Mouse (Mus musculus) limb, embryonic 11.5 days (tissue): Measurements from ENCODE around the gene Nmnat2. TPM values are rescaled to one million over a fixed set of nuclear protein-coding genes. Genes with fewer than 3 reads are reported as not detected.

ENCODE experiments used
- ATAC-seq: fragments of 200-750 bp; cut with Nextera tagmentation; 2 replicates; pipeline ENCODE4 v1.8.0; 2017; ENCODE audit warnings: low read depth; ENCODE audit not compliant: insufficient number of reproducible peaks, low FRiP score, low TSS enrichment
- DNase-seq: peaks from one replicate; pipeline ENCODE4 v3.0.0-alpha.2; 2015; ENCODE audit warnings: low spot score
- H3K27ac ChIP-seq: fragments of 300-500 bp; sonication (generic); replicated peaks from 2 replicates; pipeline ENCODE4 v1.5.1; 2014; ENCODE audit warnings: low read depth, mild to moderate bottlenecking, low read length
- H3K27me3 ChIP-seq: fragments of 300-500 bp; sonication (generic); 2 replicates; pipeline ENCODE4 v1.6.1; 2014; ENCODE audit warnings: mild to moderate bottlenecking, low read length, mixed read lengths; ENCODE audit not compliant: control insufficient read depth, insufficient read depth
- H3K36me3 ChIP-seq: fragments of 300-500 bp; sonication (generic); 2 replicates; pipeline ENCODE4 v1.6.1; 2014; ENCODE audit warnings: mild to moderate bottlenecking, low read length, moderate library complexity, mixed read lengths; ENCODE audit not compliant: control insufficient read depth, insufficient read depth
- H3K4me1 ChIP-seq: fragments of 300-500 bp; sonication (generic); 2 replicates; pipeline ENCODE4 v1.6.1; 2014; ENCODE audit warnings: low read length, mixed read lengths; ENCODE audit not compliant: control insufficient read depth, insufficient read depth
- H3K4me2 ChIP-seq: fragments of 300-500 bp; sonication (generic); 2 replicates; pipeline ENCODE4 v1.6.1; 2014; ENCODE audit warnings: low read depth, mild to moderate bottlenecking, moderate library complexity; ENCODE audit not compliant: severe bottlenecking
- H3K4me3 ChIP-seq: fragments of 300-500 bp; sonication (generic); 2 replicates; pipeline ENCODE4 v1.5.1; 2014; ENCODE audit warnings: low read depth, low read length
- H3K9ac ChIP-seq: fragments of 300-500 bp; sonication (generic); 2 replicates; pipeline ENCODE4 v1.6.1; 2014; ENCODE audit warnings: mild to moderate bottlenecking, low read length
- H3K9me3 ChIP-seq: fragments of 300-500 bp; sonication (generic); 2 replicates; pipeline ENCODE4 v1.6.1; 2016; ENCODE audit warnings: low read length; ENCODE audit not compliant: control insufficient read depth
- WGBS: fragments of 180-500 bp; shearing (Covaris S2); extraction: QIAGEN DNeasy Blood & Tissue Kit; methylation state at CpG from one replicate; pipeline ENCODE4 v1.1.7; 2014; 5-methylcytosine and 5-hydroxymethylcytosine counted together
- polyA plus RNA-seq: library from polyadenylated mRNA; unstranded; fragments of >200 nt; fragmentation: Nextera tagmentation; extraction: Ambion mirVana; gene quantifications from 2 replicates; pipeline ENCODE4 v1.2.1, GENCODE M21; 2014

The Nmnat2 gene
- polyA plus RNA-seq, result 0.27 and 0.37 TPM in 2 replicates

- no peaks in the 10 kb centered on the region for H3K9me3 ChIP-seq
- under 1% methylated on average over 42 of the region's 42 CpGs for WGBS
- no peak within 1 kb of the TSS for H3K27ac ChIP-seq
- H3K36me3 ChIP-seq, result no peaks in the 10 kb centered on the region
- H3K4me3 ChIP-seq, result peak within 1 kb of the TSS; percentile 35
- H3K9ac ChIP-seq, result no peak within 1 kb of the TSS
- H3K27me3 ChIP-seq, result peaks cover 31% of the 10 kb centered on the region
- ATAC-seq (no peak), DNase-seq (peak; percentile 51)
- H3K4me2 ChIP-seq, result peak within 1 kb of the TSS; percentile 62
- H3K4me1 ChIP-seq, result peaks cover 12% of the 10 kb centered on the region; the same call in 1 of the 2 replicates
Observed at GRCm38 (mm10) chr1:152954821-152955523, at the start of gene Nmnat2. Gene Nmnat2, plus strand, starts transcription at chr1:152954993.

- no peak for DNase-seq
- 78% methylated on average over 6 of the region's 6 CpGs for WGBS
- H3K27ac ChIP-seq, result no peak overlapping the region
- H3K36me3 ChIP-seq, result no peaks in the 10 kb centered on the region
- H3K4me3 ChIP-seq, result no peak overlapping the region
- H3K4me2 ChIP-seq, result no peak overlapping the region
- no peaks in the 10 kb centered on the region for H3K27me3 ChIP-seq
- no peak overlapping the region for H3K9ac ChIP-seq
- no peaks in the 10 kb centered on the region for H3K9me3 ChIP-seq
- no peak for ATAC-seq
- no peaks in the 10 kb centered on the region for H3K4me1 ChIP-seq
Observed at GRCm38 (mm10) chr1:152913483-152914460, 41.0 kb upstream of the Nmnat2 start.

- H3K36me3 ChIP-seq, result no peaks in the 10 kb centered on the region
- H3K27ac ChIP-seq, result no peak overlapping the region
- no peaks in the 10 kb centered on the region for H3K9me3 ChIP-seq
- 54% methylated on average over 5 of the region's 5 CpGs for WGBS
- H3K4me2 ChIP-seq, result no peak overlapping the region
- H3K27me3 ChIP-seq, result no peaks in the 10 kb centered on the region
- ATAC-seq, result no peak
- H3K4me1 ChIP-seq, result no peaks in the 10 kb centered on the region
- no peak for DNase-seq
- no peak overlapping the region for H3K4me3 ChIP-seq
- no peak overlapping the region for H3K9ac ChIP-seq
Observed at GRCm38 (mm10) chr1:152915766-152916165, 39.0 kb upstream of the Nmnat2 start.

GRCm38 (mm10) chr1:152916936-152917335 lies 37.9 kb upstream of the Nmnat2 start:
- no peaks in the 10 kb centered on the region for H3K27me3 ChIP-seq
- no peak overlapping the region for H3K4me3 ChIP-seq
- 80% methylated on average over 5 of the region's 5 CpGs for WGBS
- no peaks in the 10 kb centered on the region for H3K36me3 ChIP-seq
- no peaks in the 10 kb centered on the region for H3K9me3 ChIP-seq
- ATAC-seq (no peak), DNase-seq (no peak)
- no peak overlapping the region for H3K27ac ChIP-seq
- no peaks in the 10 kb centered on the region for H3K4me1 ChIP-seq
- H3K4me2 ChIP-seq, result no peak overlapping the region
- no peak overlapping the region for H3K9ac ChIP-seq

- ATAC-seq, result no peak
- DNase-seq, result no peak
- WGBS, result 76% methylated on average over 4 of the region's 4 CpGs
Observed at GRCm38 (mm10) chr1:152917626-152918025, 37.2 kb upstream of the Nmnat2 start.

GRCm38 (mm10) chr1:152921786-152922185 lies 33.0 kb upstream of the Nmnat2 start:
- H3K27me3 ChIP-seq, result no peaks in the 10 kb centered on the region
- no peak overlapping the region for H3K27ac ChIP-seq
- no peaks in the 10 kb centered on the region for H3K9me3 ChIP-seq
- DNase-seq (no peak), ATAC-seq (no peak)
- H3K9ac ChIP-seq, result no peak overlapping the region
- H3K36me3 ChIP-seq, result no peaks in the 10 kb centered on the region
- 83% methylated on average over 3 of the region's 3 CpGs for WGBS
- no peaks in the 10 kb centered on the region for H3K4me1 ChIP-seq
- no peak overlapping the region for H3K4me2 ChIP-seq
- H3K4me3 ChIP-seq, result no peak overlapping the region

More at GRCm38 (mm10) chr1:152917626-152918025, 37.2 kb upstream of the Nmnat2 start:
- Histone ChIP-seq H3K4me3 (no peak overlapping the region), H3K27me3 (no peaks in the 10 kb centered on the region), H3K27ac (no peak overlapping the region), H3K9me3 (no peaks in the 10 kb centered on the region), H3K4me1 (no peaks in the 10 kb centered on the region), H3K36me3 (no peaks in the 10 kb centered on the region), H3K4me2 (no peak overlapping the region), H3K9ac (no peak overlapping the region)

- no peak overlapping the region for H3K9ac ChIP-seq
- no peak overlapping the region for H3K27ac ChIP-seq
- no peaks in the 10 kb centered on the region for H3K4me1 ChIP-seq
- H3K36me3 ChIP-seq, result no peaks in the 10 kb centered on the region
- ATAC-seq (no peak), DNase-seq (no peak)
- H3K27me3 ChIP-seq, result no peaks in the 10 kb centered on the region
- H3K4me3 ChIP-seq, result no peak overlapping the region
- 59% methylated on average over 11 of the region's 11 CpGs for WGBS
- no peak overlapping the region for H3K4me2 ChIP-seq
- H3K9me3 ChIP-seq, result no peaks in the 10 kb centered on the region
Observed at GRCm38 (mm10) chr1:152933962-152934361, 20.8 kb upstream of the Nmnat2 start.

- Histone ChIP-seq H3K9me3 (no peaks in the 10 kb centered on the region), H3K4me1 (no peaks in the 10 kb centered on the region), H3K4me2 (no peak overlapping the region), H3K27me3 (no peaks in the 10 kb centered on the region), H3K4me3 (no peak overlapping the region), H3K27ac (no peak overlapping the region), H3K36me3 (no peaks in the 10 kb centered on the region), H3K9ac (no peak overlapping the region)
- DNase-seq, result no peak
- no peak for ATAC-seq
- 79% methylated on average over 6 of the region's 6 CpGs for WGBS
Observed at GRCm38 (mm10) chr1:152935476-152935875, 19.3 kb upstream of the Nmnat2 start.
